Mouse (Mus musculus): ENCODE data around the gene Recql. TPM values are rescaled to one million over a fixed set of nuclear protein-coding genes. Genes with fewer than 3 reads are reported as not detected.
A peak's percentile ranks its signal among the peaks of the same experiment; 100 is the strongest.
"Not testable (repeated sequence)": the region's sequence is repeated elsewhere in the genome, so short reads cannot be mapped to it uniquely, and the experiment has no call there.

Recql gene
- total RNA-seq, 2 experiments from 2014 or later: 11.1 to 12.3 TPM

DNA sequence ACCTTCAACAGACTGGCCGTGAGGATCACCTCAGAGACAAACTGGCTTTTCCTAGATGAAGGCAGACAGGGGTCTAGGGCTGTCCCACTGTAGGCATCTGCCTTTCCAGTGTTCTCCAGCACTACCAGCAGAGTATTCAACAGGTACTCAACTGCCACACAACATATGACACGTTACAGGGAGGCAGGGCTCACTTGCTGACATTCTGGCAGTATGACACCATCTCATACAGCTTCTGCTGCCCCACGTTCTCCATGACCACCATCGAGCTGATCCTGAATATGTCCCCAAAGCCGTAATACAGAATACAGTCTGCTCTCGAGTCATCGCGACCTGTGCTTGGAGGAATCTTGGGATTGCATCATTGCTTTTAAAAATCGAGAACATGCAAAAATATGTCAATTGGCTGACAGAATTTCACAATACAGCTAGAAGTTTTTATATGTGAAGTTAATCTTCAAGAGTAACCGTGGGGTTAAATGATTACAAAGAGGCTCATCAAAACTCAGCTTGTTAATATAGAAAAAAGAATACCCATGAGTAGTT, 20.3 kb downstream of the Recql start:
- DNase-seq (ENCODE audit: low spot score in 2 of 2): no peak

GRCm38 (mm10) chr6:142365742-142366472, 21.0 kb downstream of the Recql start:
- DNase-seq (ENCODE audit: low spot score in 2 of 2): no peak

GRCm38 (mm10) chr6:142363019-142363576, 23.8 kb downstream of the Recql start:
- DNase-seq (ENCODE audit: low spot score in 2 of 2): no peak

DNA sequence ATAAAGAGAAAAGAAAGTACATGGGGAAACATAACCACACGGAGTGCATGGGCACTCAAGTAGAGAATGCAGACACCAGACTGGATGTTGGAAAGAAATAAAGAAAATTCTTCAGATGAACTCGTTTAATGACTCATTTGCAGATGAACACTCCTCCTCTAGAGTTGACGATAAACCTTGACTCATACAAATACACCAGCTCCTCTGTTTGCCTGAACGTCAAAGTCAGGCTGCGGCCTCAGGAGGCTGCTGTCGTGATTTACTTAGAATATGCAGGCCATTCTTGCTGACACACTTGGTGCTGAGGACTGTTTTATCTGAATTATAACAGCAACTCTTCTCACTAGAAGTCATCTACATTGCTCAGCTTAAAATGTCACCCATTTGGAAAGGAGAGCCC, 24.9 kb downstream of the Recql start:
- no peak for DNase-seq (ENCODE audit: low spot score in 2 of 2)

DNA sequence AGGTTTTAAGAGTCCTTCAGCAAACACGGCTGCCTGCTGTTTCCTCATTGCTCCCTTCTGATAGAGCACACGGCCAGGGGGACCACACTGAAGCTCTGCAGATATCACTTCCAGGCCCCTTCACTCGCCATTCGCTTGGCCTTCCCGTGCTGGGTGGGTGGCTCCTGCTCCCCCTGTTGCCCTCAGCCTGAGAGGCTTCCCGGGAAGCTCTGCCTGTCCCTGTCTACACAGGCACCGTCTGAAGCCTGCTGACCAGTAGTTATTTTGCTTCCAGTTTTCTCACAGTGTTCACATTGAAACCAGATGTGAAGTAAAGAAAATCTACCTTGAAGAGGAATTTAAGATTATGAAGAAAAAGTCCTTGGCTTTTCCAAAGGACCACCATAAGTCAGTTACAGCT, 29.8 kb downstream of the Recql start:
- no peak for DNase-seq (ENCODE audit: low spot score in 2 of 2)

DNA sequence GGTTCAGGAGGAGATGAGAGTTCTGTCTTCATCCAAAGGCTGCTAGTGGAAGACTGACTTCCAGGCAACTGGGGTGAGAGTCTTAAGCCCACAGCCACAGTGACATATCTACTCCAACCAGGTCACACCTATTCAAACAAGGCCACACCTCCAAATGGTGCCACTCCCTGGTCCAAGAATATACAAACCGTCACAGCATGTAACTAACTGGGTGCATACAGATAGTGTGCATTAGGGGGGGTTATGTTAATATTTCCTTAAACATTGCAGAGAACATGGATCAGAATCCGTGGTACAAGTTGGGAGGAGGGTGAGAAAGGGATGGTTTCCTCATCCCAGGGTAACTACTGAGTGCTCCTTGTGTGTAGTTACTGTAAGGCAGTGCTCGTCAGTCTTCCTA, 34.8 kb downstream of the Recql start:
- not testable (repeated sequence) for DNase-seq (ENCODE audit: low spot score in 2 of 2)

- no peak for DNase-seq (ENCODE audit: low spot score in 2 of 2)
Measured at GRCm38 (mm10) chr6:142347431-142348385, 39.2 kb downstream of the Recql start.

DNA sequence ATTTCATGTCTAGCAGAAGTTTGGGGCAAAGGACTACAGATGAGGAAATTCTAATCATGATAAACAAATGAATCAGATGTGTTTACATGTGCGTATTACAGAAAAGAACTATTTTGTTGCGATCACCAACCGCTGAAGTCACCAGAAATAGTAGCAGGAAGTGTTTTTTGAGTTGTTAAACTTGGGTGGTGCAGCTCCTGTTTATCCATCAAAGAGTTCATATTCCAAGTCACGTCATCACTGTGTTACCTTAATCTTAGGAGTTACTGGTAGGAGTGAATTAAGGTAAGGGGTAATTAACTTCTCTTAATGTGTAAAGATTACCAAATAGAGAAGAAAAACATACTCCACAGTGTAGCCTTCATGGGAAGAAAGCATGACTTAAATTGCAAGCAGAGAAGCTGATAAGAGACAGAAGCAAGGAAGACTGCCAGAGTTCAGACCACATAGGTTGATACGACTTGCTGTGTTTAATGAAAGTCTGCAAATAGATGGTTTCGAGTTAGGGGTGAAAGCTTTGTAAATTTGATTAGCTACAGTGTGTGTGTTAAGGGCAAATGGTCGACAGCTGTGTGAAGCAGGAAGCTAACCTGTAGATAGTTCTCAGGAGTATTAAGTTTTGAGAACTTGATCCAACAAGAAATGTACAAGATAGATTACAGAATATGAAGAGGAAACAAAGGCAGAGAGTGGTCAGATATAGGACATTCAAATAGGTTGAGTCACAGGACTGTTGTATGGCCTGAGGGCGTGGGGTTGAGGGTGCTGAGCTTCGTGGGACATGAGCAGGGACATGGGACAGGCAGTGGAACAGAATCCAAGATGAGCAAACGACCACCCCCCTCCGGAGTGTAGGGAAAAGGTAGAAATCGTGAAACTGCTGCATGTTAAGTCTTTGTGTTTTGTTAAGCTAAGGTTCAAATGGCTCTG, 40.4 kb downstream of the Recql start:
- no peak for DNase-seq (ENCODE audit: low spot score in 2 of 2)

DNA sequence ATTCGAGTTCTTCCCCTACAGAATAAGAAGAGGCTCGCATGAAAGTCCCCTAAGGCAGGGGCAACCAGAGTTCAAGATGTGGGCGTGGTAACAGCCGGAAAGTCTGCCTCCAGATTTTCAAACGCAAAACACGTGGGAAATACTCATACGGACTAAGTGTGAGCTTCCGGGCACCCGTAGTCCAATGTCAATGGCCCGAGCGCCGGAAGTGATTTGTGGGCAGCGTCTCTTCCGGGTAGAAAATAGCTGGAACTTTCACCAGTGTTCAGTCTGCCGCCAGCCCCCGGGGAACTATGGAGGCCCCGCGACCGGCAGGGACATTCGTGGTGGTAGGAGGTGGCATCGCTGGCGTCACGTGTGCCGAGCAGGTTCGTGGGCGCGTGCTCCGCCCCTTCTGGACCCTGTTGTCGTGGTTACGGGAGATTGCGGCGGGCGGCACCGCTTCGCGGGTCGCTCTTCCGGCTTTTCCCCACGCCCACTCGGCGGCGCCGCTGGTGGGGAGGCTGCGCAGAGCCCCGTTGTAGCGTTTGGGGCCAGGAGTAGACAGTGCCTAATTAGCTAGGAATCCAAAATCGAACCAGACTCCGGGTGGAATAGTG, 41.3 kb downstream of the Recql start, which contains the start of gene Pyroxd1:
Pyroxd1 (plus strand) TSS at position 215 of the 599 bp plus-strand sequence.
- peak; percentile 75 to 76 for DNase-seq (ENCODE audit: low spot score in 2 of 2)

GRCm38 (mm10) chr6:142343561-142343960, 43.3 kb downstream of the Recql start:
- DNase-seq (ENCODE audit: low spot score in 2 of 2): peak; percentile 18 to 34

GRCm38 (mm10) chr6:142339576-142339975, 47.3 kb downstream of the Recql start:
- no peak for DNase-seq (ENCODE audit: low spot score in 2 of 2)

GRCm38 (mm10) chr6:142338961-142339360, 47.9 kb downstream of the Recql start:
- no peak for DNase-seq (ENCODE audit: low spot score in 2 of 2)

DNA sequence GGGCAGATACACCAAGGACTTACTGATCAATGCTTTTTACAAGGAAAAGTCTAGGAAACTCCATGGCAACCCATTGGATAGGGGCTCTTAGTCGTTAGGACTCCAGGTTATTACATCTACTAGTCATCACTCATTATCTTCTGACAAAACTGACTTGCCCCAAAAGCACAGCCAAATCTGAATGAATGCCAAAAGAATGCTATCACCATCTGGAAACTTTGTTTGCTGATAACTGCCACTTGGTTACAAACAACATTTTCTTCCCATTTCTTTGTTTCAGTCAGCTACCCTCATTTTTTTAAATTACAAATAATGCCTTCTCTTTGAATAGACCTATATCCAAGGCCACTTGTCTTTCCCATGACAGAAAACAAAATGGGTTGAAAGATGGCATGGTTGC, 57.7 kb downstream of the Recql start:
- no peak for DNase-seq (ENCODE audit: low spot score in 2 of 2)

- no peak for DNase-seq (ENCODE audit: low spot score in 2 of 2)
Measured at GRCm38 (mm10) chr6:142326598-142326997, 60.3 kb downstream of the Recql start.

GRCm38 (mm10) chr6:142322881-142323280, 64.0 kb downstream of the Recql start, which contains the start of gene Slco1a5:
Gene Slco1a5, minus strand, starts transcription at chr6:142322981.
- DNase-seq (ENCODE audit: low spot score in 2 of 2): no peak

GRCm38 (mm10) chr6:142317106-142317505, 69.8 kb downstream of the Recql start:
- DNase-seq (ENCODE audit: low spot score in 2 of 2): no peak

GRCm38 (mm10) chr6:142314285-142314684, 72.6 kb downstream of the Recql start:
- no peak for DNase-seq (ENCODE audit: low spot score in 2 of 2)

DNA sequence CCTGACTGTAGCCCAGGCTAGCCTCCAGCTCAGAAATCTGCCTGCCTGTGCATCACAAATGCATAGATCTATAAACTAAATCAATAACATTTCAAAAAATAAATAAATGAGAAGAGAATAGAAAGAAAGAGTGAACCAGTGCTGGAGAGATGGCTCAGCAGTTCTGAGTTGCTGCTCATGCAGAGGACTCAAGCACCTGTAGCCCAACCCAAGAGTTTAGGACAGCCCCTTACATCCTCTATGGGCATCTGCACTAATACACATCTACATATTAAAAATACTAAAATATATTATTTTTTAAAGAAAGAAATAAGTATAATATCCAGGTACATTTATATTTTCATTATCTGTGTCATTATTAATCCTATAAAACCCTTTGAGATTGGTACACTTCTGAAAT, 81.8 kb downstream of the Recql start:
- no peak for DNase-seq (ENCODE audit: low spot score in 2 of 2)
